Mouse (Mus musculus) MEL (cell line): ENCODE results near the gene Sarnp.

Experiments
- CTCF ChIP-seq, 3 experiments: IDR thresholded peaks in 2 of 3; conservative IDR thresholded peaks in 1 of 3; 2 replicates each; pipeline ENCODE4 v1.5.1; 2011 to 2012; ENCODE audit warnings: low read length in 3 of 3, low read depth in 2 of 3, mild to moderate bottlenecking in 2 of 3, improper control_type of control experiment in 1 of 3, inconsistent platforms in 1 of 3, mixed read lengths in 1 of 3, moderate library complexity in 1 of 3; ENCODE audit not compliant: control insufficient read depth in 1 of 3, insufficient read depth in 1 of 3, poor library complexity in 1 of 3, severe bottlenecking in 1 of 3
- SIN3A ChIP-seq: IDR thresholded peaks from 2 replicates; pipeline ENCODE4 v1.6.1; 2012; ENCODE audit warnings: low read length, improper control_type of control experiment, inconsistent platforms
- USF1 ChIP-seq: IDR thresholded peaks from 2 replicates; pipeline ENCODE4 v1.6.1; 2014; ENCODE audit warnings: low read depth, mild to moderate bottlenecking, inconsistent platforms, low read length, improper control_type of control experiment, moderate library complexity
- ZNF384 ChIP-seq: IDR thresholded peaks from 2 replicates; pipeline ENCODE4 v1.6.1; 2012; ENCODE audit warnings: low read depth, mild to moderate bottlenecking, inconsistent platforms, low read length, improper control_type of control experiment

- TF ChIP-seq CTCF (IDR thresholded peaks at IDR 0.05 in 2 of 3, conservative IDR thresholded peaks at IDR 0.05 in 1 of 3; ENCODE audit: control insufficient read depth in 1 of 3, insufficient read depth in 1 of 3, low read depth in 2 of 3, low read length in 3 of 3, poor library complexity in 1 of 3, severe bottlenecking in 1 of 3): no peak
- no peak for TF ChIP-seq USF1
- no peak for TF ChIP-seq ZNF384
- no peak for TF ChIP-seq SIN3A
Measured at GRCm38 (mm10) chr10:128912791-128913190, 95.7 kb downstream of the Sarnp start.
